Mouse (Mus musculus) inflammation-experienced regulatory T-cells (primary cell): ENCODE data around the gene Adgrf5. TPM values are rescaled to one million over a fixed set of nuclear protein-coding genes. Genes with fewer than 3 reads are reported as not detected.

Source experiments
- polyA plus RNA-seq, 2 experiments: library from polyadenylated mRNA; unstranded; fragments of 100-300 nt; shearing (Covaris generic); gene quantifications; one replicate each; pipeline ENCODE4 v1.2.1; 2017

Adgrf5 gene
- under 1 TPM; 0.37 to 0.65 TPM for polyA plus RNA-seq

GRCm38 (mm10) chr17:43359826-43360619, at the start of gene Adgrf5:
Gene Adgrf5, plus strand, starts transcription at chr17:43360451.

GRCm38 (mm10) chr17:43502592-43502991, 142.3 kb downstream of the Adgrf5 start, which contains the start of gene Mep1a:
Gene Mep1a, minus strand, starts transcription at chr17:43502812.

Other genes starting within 250 kb of the Adgrf5 start
- gene Adgrf1, start 90.1 kb upstream of the Adgrf5 start, polyA plus RNA-seq, result not detected
- under 1 TPM in 1 of 2 experiments, not detected in 1; 0.12 TPM for gene Mep1a, start 142.4 kb downstream of the Adgrf5 start, polyA plus RNA-seq
- not detected for gene Ankrd66, start 183.2 kb downstream of the Adgrf5 start, polyA plus RNA-seq
- 1 to 10 TPM; 3.7 to 4.7 TPM for gene Pla2g7, start 207.6 kb downstream of the Adgrf5 start, polyA plus RNA-seq